Mouse (Mus musculus): ENCODE results near the gene Aif1.

Aif1 gene

DNA sequence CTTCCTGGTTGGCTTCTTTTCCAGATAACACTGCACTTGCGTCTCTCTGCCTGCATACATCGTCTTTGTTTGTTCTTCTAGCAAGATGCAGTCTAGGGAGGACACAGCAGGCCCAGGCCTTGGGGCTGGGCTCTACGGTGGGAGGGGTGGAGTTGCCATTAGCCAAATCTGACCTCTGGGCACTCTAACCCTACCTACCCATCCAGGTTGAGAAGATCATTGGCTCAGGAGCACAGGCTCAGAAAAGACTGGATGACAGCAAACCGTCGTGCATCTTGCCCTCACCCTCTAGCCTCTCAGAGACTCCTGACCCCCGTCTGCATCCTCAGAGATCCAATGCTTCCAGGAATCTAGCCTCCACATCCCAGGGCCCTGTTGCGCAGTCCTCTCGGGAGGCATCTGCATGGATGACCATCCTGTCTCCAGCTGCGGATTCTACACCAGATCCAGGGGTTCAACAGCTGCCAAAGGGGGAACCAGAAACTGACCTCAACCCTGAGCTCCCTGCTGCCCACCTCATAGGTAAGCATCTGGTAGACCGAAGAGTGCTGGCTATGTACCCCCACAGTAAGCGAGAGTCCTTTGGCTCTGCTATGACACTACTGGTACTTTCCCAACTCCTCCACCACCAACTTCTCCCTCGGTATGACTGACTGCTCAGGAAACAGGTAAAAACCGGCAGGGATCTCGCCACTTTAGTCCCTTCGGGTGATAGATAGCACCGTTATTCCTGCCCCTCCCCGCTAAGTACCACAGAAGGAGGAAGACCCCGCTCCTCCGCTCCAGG, 19.2 kb upstream of the Aif1 start:
- DNase-seq (ENCODE audit: low spot score): no peak

DNA sequence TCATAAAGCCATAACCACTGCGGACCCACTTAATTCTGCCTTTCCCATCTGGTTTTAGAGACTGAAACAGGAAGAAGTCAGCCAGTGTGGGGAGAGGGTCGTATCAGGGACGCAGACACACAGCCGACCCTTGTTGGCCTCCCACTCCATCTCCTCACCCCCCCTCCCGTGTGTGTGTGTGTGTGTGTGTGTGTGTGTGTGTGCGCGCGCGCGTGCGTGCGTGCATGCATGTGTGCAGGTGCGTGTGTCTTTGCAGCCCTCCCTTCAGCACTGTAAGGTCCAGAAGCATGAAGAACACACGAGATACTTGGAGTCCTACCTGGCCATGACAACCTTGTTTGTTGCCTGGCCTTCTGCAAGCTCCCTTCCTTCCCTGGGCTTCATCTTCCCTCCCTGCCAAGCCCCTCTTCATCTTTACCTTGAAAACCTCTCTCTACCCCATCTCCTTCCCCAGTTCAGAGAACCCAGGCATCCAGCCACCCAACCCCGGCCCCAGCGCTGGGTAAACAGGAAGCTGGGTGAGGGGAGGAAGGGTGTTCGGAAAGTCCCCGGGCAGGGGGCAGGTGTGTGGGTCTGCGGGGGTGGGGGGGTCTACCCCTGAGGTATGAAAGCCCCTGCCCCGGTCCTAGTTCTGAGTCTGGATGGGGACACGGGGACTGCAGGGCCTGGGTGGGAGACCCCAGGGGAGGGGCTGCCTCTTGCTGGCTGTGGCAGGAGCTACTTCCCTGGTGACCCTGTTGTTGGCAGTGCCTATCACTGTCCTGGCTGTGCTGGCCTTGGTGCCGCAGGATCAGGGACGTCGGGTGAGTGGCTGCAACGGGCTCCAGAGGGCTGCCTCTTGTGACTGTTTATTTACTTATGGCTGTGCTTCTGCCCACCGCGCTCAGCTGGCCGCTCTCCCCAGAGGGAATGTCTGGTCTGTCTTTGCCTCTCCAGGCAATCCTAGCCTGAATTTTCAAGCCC, 18.3 kb upstream of the Aif1 start, which contains the start of gene Ltb:
Ltb (plus strand) TSS at position 559 of the 963 bp plus-strand sequence.
- DNase-seq (ENCODE audit: low spot score): no peak

DNA sequence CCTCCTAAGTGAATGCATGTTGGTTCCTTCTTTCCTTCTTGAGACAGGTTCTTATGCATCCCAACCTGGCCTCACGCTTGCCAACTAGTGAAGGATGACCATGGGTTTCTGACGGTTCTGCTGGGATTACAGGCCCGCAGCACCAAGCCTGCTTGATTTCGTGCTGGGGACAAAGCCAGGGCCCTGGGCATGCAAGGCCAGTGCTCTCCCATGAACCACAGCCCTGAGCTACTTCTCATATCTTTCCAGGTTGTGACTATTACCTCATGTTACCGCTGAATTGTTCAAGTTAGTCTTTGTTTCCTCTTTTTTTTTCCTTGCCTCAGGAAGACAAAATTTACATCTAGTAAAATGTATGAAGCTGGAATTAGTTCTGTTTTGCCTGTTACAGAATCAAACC, 17.1 kb upstream of the Aif1 start:
- no peak for DNase-seq (ENCODE audit: low spot score)

DNA sequence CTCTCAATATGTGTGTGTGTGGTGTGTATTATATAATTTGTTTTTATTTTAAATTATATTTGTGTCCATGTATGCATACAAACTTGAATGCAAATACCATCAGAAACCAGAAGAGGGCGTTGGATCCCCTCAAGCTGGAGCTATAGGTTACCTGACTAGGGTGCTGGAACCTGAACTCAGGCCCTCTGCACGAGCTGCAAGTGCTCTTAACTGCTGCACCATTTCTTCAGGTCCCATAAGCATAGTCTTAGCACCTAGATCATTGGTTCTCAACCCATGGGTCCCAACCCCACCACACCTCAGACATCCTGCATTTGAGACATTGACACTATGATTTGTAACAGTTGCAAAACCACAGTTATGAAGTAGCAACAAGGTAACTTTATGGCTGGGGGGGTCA, 15.9 kb upstream of the Aif1 start:
- DNase-seq (ENCODE audit: low spot score): no peak

DNA sequence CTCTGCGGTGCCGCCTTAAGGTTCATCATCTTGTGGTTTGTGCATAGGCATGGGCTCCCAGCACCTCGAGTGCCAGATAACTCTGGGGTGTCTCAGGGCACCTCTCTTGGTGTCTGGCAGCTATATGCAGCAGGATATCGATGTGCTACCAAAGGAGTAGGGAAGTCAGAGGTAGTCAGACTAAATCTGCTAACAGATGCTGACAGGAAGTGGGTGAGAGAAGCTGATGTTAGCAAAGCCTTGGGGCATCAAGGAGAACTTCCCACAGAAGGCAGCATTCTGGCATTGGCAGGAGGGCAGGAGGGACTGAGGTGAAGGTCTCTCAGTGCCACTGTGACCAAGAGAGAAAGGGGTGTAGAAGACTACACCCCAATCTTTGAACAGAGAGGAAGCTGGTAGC, 14.2 kb upstream of the Aif1 start:
- DNase-seq (ENCODE audit: low spot score): no peak

DNA sequence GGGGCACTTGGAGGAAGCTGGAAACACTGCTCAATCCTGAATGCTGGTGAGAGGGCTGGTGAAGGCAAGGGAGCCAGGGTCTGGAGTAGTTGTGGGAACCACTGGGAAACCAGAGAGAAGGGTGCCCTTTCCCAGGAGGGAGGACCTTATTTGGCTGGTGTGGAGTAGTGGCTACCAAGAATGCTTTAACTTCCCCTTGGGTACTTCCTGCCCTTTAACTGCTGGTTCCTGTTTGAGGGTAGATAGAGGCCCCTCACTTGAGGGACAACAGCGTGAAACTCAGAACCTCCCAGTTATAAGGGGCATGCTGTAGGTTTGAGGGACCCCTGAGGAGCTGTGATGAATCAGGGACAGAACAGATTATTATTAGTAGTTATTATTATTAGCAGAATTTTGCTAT, 13.3 kb upstream of the Aif1 start:
- no peak for DNase-seq (ENCODE audit: low spot score)

DNA sequence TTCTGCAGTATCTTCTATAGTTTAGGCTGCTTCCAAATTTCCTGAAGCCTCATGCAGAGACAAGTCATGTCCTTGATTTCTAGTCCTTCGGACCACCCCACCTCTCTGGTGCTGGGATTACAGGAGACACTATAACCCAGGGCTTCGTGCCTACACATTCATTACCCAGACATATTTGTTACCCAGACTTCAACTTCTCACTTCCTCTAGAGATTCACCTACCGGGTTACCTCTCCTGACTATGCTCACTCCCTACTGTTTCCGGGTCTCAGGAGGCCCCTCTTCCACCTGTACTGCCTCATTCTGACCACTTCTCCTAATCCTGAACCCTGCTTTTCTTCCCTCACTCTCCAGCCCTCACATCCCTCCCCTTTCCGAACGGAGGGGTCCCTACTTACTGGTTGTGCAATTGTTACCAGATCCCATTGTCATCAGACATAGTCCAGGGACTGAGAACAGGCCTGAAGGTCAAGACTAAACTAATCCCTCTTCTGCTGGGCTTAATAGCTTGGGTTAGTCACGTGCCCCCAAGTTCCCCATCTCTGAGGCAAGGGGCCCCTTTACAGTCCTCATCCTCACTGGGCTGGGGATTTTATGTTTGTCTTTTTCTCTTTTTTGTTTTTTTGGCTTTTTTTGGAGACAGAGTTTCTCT, 12.2 kb upstream of the Aif1 start, which contains the start of gene Lst1:
Lst1 (minus strand) TSS at position 481 of the 652 bp plus-strand sequence.
- DNase-seq (ENCODE audit: low spot score): no peak

DNA sequence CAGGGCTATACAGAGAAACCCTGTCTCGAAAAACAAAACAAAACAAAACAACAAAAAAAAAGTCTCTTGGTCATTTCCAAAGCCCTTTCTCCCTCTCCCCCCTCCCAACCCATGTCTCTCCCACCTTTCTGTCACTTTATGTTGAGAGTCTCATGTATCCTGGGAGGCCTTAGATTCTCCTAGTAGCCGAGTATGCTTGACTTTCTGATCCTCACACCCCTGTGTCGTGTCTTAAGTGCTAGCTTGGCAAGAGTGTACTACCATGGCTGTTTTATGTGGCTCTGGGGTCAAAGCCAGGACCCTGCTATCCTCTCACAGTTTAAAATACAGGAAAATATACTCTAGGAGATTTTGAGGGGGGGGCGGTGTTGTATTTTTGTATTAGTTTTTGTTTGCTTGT, 11.5 kb upstream of the Aif1 start:
- DNase-seq (ENCODE audit: low spot score): no peak

DNA sequence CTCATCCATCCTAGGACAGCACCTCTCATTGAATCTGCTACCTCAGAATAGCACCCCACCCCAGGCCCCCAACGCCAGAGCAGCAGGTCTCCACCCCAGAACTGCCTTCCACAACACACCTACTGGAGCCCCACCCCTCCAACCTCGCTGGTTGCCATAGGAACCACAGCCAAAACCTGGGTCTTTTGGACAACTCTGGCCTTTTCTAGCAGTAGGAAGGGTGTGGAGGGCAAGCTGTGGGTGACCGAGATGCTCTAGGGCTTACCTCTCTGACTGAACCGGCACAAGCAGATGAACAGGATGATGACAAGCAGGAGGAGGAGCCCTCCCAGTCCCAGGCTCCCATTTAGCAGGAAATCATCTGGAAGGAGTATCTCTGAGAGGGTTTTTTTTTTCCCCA, 10.8 kb upstream of the Aif1 start:
- DNase-seq (ENCODE audit: low spot score): no peak

DNA sequence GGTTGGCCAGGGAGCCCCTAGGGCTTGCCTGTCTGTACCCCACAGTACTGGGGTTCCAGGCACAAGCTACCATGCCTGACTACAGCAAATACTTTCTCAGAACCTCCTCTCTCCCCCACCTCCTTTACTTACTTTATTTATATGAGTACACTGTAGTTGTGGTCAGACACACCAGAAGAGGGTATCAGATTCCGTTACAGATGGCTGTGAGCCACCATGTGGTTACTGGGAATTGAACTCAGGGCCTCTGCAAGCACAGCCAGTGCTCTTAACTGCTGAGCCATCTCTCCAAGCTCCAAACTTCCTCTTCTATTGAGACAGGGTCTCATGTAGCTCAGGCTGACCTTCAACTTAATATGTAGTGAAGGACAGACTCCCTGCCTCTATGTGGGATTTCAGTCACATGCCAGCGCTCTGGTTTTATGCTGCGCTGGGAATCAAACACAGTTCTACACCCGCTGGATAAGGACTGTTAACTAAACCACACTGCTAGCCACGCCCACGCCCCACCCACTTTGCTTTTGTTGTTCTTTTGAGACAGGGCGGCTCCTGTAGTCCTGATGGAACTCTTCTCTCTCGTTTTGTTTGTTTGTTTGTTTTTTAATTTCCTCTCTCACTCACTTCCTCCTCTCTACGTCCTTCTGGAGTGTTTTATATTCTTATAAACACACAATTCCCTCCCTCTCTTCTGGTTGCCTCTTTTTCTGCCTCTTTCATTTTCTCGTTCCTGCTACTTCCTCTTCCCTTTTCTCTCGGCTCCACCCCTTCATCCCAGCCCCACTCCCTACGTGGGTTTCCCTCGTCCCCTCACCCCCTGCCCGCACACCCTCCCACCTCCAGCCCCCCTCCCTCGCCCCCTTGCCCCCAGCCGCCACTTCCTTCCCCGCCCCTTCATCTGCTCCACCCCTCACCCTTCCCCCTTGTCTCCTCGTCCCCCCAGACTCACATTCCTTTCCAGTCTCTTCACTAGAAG, 10.1 kb upstream of the Aif1 start:
- peak; percentile 80 for DNase-seq (ENCODE audit: low spot score)

DNA sequence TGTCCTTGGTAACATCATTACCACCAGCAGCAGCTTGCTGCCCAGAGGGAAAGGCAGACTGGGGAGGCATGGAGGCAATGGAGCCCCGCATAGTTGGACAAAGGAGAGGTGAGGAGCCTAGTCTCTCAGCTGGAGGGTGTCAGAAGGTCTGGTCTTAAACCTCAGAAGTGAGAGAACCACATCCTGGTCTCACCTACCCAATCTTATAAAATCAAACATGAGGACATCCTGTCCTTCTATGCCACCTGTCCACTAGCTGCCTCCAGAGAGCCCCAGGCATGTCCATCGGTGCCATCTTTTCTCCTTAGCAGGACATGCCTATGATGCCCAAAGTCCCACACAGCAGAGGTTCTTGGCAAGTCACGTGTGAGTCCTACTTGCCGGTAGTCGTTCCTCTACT, 4.2 kb upstream of the Aif1 start:
- no peak for DNase-seq (ENCODE audit: low spot score)

DNA sequence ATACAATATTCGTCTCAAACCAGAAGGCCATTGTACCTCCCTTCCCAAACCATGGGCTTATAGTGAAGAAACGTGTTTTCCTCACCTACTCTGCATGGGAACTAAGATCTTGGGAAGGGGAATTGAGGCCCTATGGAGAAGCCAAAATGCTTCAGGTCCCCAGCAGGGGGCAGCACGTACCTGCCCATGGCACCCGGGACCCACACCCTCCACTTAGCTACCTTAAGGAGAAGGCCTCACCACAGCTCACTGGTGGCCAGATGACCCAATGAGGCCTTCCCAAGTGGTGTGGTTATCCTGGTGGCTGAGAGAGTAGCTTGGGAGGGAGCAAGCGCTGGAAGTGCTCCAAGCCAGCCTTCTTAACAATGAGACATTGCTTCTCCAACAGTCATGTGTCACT, 2.7 kb upstream of the Aif1 start:
- DNase-seq (ENCODE audit: low spot score): peak; percentile 77

DNA sequence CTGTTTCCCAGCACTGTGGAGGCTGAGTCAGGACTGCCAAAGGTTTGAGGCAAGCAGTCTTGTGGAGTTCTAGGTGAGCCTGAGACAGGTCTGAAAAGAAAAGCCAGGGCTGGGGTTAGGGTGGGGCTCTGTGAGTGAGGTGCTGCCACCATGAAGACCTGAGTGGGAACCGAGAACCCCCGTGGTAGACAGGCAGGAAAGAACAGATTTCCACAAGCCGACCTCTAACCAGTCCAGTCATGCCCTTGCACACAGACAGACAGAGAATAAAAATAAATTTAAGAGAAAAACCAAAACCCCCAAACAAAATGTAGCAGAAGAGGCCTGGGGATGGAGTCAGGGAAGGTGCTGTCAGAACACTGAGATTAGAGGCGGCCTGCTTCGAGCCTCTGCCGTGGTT, 486 bp downstream of the Aif1 start:
- no peak for DNase-seq (ENCODE audit: low spot score)

DNA sequence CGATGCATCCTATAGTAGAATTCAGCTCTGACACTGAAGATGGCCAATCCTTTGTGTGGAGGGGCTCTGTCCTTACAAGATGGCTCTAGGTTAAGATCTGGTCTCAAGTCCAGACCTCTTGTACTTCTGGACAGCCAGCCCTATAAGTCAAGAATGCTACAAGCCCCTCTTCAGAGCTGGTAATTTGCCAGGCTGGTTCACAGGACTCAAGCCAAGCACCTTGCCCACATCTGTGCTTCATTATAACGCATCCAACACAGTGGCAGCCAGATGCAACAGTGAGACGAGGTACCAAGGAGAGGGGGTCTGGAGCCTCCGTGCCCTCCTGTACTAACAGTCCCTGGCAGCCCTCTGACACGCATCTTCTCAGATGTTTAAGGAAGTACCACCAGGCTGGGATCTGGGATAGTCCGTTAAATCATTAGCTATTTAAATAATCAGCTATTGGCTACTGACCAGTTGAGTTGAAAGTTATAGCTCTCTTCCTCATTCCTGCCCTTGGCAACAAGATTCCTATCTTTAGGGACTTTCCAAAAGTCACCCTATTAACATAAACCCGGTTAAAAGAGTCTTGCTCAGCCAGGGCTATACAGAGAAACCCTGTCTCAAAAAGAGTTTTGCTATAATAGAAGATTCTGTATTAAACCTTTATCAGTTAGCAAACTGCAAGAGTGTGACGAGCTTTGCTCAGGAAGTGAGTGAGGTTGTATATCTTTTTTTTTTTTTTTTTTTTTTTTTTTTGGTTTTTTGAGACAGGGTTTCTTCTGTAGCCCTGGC, 1.5 kb downstream of the Aif1 start:
- DNase-seq (ENCODE audit: low spot score): no peak

DNA sequence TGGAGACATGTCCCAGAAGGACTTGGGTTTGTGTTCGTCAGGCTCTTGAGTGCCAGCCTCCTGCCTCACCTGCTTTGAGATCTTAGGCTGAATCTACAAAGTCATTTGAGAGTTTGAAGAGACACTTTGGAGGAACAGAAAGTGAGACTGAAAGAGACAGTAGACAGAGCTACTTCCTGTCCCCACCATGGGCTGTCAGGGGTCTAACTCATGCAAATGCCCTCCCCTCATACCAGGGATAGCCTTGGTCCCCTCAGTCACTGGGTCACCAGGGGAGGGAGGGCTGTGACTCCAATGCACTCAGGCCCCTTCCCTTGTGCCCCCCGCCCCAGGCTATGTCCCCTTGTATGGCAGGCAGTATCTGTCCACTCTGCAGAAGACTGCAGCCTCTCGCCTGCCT, 2.5 kb downstream of the Aif1 start:
- DNase-seq (ENCODE audit: low spot score): no peak

DNA sequence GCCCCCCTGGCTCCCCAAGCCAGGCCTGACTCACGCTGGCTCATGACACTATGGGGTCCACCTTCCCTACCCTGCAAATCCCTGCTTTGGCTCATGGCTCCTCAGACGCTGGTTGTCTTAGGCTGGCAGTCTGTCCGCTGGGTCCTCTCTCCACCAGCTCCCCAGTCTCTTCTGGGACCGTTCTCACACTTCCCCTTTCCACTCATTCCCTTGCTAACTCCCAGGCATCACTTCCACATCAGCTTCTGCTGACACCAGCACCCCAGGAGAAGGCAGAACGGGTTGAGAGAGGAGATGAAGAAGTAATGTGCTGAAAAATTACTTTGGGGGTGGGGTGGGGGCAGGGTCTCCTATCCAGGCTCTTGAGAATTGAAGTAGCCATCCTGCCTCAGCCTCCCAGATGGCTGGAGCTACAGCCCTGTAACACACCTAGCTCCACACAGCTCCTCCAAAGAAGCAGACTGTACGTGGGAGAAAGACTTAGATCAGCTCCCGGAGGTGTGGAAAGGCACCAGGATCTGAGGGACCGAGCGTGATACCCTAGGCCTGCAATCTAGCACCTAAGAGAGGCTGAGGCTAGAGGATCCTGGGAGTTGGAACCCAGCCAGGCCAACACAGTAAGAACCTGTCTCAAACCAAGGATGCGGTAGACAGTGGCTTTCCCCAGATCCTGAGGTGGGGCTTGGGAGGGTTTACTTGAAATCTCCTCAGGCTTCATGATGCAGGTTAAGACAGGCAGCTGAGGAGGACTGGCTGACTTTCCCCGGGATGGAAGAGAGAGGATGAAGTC, 3.2 kb downstream of the Aif1 start:
- DNase-seq (ENCODE audit: low spot score): no peak

DNA sequence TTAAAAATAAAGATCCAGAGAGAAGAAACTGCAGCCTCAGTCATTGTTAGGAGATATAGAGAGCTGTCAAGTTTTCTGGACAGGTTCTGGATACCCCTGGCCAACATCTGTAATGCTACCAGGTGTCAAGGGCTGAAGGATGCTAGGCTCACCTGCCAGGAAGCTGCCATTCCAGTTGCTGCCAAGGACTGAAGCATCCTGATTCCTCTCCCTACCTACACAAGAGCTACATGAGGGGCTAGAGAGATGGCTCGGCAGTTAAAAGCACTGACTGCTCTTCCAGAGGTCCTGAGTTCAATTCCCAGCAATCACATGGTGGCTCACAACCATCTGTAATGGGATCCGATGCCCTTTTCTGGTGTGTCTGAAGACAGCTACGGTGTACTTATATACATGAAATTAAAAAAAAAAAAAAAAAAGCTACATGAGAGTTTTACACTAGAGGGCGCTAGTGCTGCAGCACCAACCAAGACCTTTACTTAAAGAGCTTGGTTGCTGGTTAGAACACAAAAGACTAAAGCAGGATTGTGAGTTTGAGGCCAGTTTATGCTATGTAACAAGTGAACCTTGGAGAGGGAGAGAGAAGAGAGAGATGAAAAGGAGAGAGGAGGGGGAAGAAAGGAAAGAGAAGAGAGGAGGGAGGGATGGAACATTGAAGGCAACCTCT, 7.2 kb downstream of the Aif1 start:
- DNase-seq (ENCODE audit: low spot score): peak; percentile 74

DNA sequence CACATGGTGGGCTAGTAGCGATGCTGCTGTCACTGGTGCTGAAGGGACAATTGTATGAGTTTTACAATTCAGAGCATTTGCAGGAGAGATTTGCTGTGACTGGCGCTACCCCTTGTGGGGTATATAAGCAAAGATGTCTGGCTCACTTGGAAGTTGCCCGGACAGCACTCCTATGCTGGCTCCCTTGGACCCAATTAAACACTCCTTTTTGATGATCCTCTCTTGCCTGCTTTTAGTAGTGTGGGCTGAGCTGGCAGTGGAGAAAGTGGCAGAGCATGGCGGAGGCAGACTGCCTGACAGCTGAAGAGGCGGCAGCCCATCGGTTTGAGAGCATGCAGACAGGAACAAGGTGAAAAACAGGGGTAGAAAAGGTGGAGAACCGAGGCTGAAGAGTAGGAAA, 8.1 kb downstream of the Aif1 start:
- no peak for DNase-seq (ENCODE audit: low spot score)

DNA sequence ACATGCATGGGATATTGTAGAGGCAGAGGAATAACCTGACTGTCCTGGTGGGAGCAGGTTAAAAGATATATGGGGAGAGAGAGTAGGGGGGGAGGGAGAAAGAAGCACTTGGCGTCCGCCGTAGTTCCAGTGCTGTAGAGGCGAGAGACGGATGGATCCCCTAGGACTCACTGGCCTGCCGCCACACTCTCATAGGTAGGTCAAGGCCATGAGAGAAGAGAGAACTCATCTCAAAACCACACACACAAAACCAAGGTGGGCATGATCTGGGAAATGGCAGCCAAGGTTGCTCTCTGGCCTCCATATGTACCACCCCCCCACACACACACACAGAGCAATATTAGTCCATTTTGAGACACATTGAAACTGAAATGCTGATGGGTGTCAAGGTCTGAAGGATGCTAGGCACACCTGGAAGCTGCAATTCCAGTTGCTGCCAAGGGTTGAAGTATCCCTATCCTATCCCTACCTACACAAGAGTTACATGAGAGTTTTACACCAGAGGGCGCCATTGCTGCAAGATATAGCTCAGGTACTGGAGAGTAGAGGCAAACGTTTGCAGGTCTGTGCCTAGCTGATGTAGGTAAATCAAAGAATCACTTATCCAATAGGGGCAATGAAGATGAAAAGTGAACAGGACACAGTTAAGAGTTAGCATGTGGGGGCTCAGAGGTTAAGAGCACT, 9.4 kb downstream of the Aif1 start:
- DNase-seq (ENCODE audit: low spot score): peak; percentile 62
